In genomic region chr11:118400566-118400936, GRCm38 (mm10) we compare ENCODE assay signal across 8 mouse cellular contexts. TPM values are rescaled to one million over a fixed set of nuclear protein-coding genes. Genes with fewer than 3 reads are reported as not detected.
A peak's percentile ranks its signal among the peaks of the same experiment; 100 is the strongest.
DNase-seq lines count a peak whose midpoint lies in the region; ATAC-seq and TF ChIP-seq lines count a peak whose summit lies in the region.

No protein-coding gene starts in this region.

- peak overlapping the region; percentile 13; the same call in 1 of the 2 replicates for H3K4me2 ChIP-seq in kidney, embryonic 16.5 days (replicated peaks; ENCODE audit: low read depth, low read length)
- H3K4me2 ChIP-seq in heart, postnatal 0 days (ENCODE audit: low read depth, low read length), result peak overlapping the region; percentile 56
- peak overlapping the region; percentile 28 for H3K4me2 ChIP-seq in liver, embryonic 14.5 days (ENCODE audit: low read depth)
- H3K4me2 ChIP-seq in stomach, postnatal 0 days (replicated peaks; ENCODE audit: low read depth), result peak overlapping the region; percentile 57

- ATAC-seq in kidney, embryonic 16.5 days (ENCODE audit: low FRiP score, low TSS enrichment), result peak; percentile 28; the same call in 1 of the 2 replicates
- ATAC-seq in heart, postnatal 0 days (ENCODE audit: insufficient read depth, low read depth), result peak; percentile 47
- peak; percentile 10; the same call in 1 of the 2 replicates for ATAC-seq in liver, embryonic 14.5 days (ENCODE audit: insufficient read depth)
- ATAC-seq in stomach, postnatal 0 days (ENCODE audit: low FRiP score, low TSS enrichment), result peak; percentile 15; the same call in 1 of the 2 replicates
- ATAC-seq in erythroblast, adult 5-6 weeks (replicated peaks; ENCODE audit: low FRiP score, poor library complexity, severe bottlenecking), result no peak

- DNase-seq in kidney, adult 18-20 months, result no peak
- peak; percentile 39 for DNase-seq in cerebellum, adult 9-11 months
- DNase-seq in heart, postnatal 0 days (ENCODE audit: low spot score), result peak; percentile 71
- peak in 1 of 3 experiments; percentile 22 for DNase-seq in liver, embryonic 14.5 days (ENCODE audit: low read depth in 3 of 3, low spot score in 3 of 3)
- DNase-seq in stomach, postnatal 0 days (ENCODE audit: low spot score), result peak; percentile 46
- no peak for DNase-seq in adrenal gland, postnatal 10 days

- no peak overlapping the region for H3K4me3 ChIP-seq in kidney, embryonic 16.5 days (ENCODE audit: low read length)
- H3K4me3 ChIP-seq in heart, postnatal 0 days (ENCODE audit: low read depth, low read length), result peak overlapping the region; percentile 22
- no peak overlapping the region for H3K4me3 ChIP-seq in liver, embryonic 14.5 days (ENCODE audit: insufficient read depth in 1 of 2, low read depth in 2 of 2, low read length in 2 of 2)
- peak overlapping the region; percentile 19; the same call in 1 of the 2 replicates for H3K4me3 ChIP-seq in stomach, postnatal 0 days (ENCODE audit: low read depth, low read length)

- WGBS in kidney, embryonic 16.5 days, result 16% methylated on average over 6 of the region's 6 CpGs
- 16% methylated on average over 6 of the region's 6 CpGs for WGBS in heart, postnatal 0 days
- 5% methylated on average over 6 of the region's 6 CpGs for WGBS in liver, embryonic 14.5 days (ENCODE audit: insufficient replicate concordance)
- WGBS in stomach, postnatal 0 days, result 26% methylated on average over 6 of the region's 6 CpGs

- 0 out of 2 replicates have a peak, but pooled peaks cover 7% of the 10 kb centered on the region for H3K36me3 ChIP-seq in kidney, embryonic 16.5 days (ENCODE audit: insufficient read depth, low read length)
- H3K36me3 ChIP-seq in heart, postnatal 0 days (replicated peaks; ENCODE audit: control insufficient read depth, insufficient read depth, low read length), result peaks cover 19% of the 10 kb centered on the region
- H3K36me3 ChIP-seq in liver, embryonic 14.5 days (replicated peaks; ENCODE audit: control insufficient read depth, insufficient read depth, low read depth), result no peaks in the 10 kb centered on the region; the same call in 1 of the 2 replicates
- peaks cover 4% of the 10 kb centered on the region; the same call in 1 of the 2 replicates for H3K36me3 ChIP-seq in stomach, postnatal 0 days (ENCODE audit: control insufficient read depth, insufficient read depth, low read length)

- TF ChIP-seq EP300 in heart, postnatal 0 days (IDR thresholded peaks at IDR 0.05; ENCODE audit: low read depth), result no peak
- TF ChIP-seq EP300 in liver, embryonic 14.5 days (IDR thresholded peaks at IDR 0.05; ENCODE audit: low read depth), result no peak
- no peak for TF ChIP-seq EP300 in stomach, postnatal 0 days (optimal IDR thresholded peaks at IDR 0.05)

- no peak for TF ChIP-seq CTCF in heart, postnatal 0 days (IDR thresholded peaks at IDR 0.05; ENCODE audit: low read depth)
- no peak for TF ChIP-seq CTCF in liver, embryonic 14.5 days (IDR thresholded peaks at IDR 0.05; ENCODE audit: low read depth)
- TF ChIP-seq CTCF in stomach, postnatal 0 days (IDR thresholded peaks at IDR 0.05; ENCODE audit: low read depth), result no peak

- peak overlapping the region; percentile 56 for H3K9ac ChIP-seq in kidney, embryonic 16.5 days (replicated peaks; ENCODE audit: low read length)
- H3K9ac ChIP-seq in heart, postnatal 0 days (replicated peaks; ENCODE audit: low read depth, low read length), result no peak overlapping the region
- H3K9ac ChIP-seq in liver, embryonic 14.5 days (replicated peaks), result no peak overlapping the region; the same call in 1 of the 2 replicates
- H3K9ac ChIP-seq in stomach, postnatal 0 days (ENCODE audit: low read length), result peak overlapping the region; percentile 61

- peak overlapping the region; percentile 84 for H3K27ac ChIP-seq in kidney, embryonic 16.5 days (ENCODE audit: low read length)
- H3K27ac ChIP-seq in heart, postnatal 0 days (ENCODE audit: low read depth), result peak overlapping the region; percentile 88
- no peak overlapping the region for H3K27ac ChIP-seq in liver, embryonic 14.5 days
- peak overlapping the region; percentile 94 for H3K27ac ChIP-seq in stomach, postnatal 0 days (replicated peaks)

- H3K27me3 ChIP-seq in kidney, embryonic 16.5 days (ENCODE audit: insufficient read depth, low read length), result no peaks in the 10 kb centered on the region
- no peaks in the 10 kb centered on the region for H3K27me3 ChIP-seq in heart, postnatal 0 days (ENCODE audit: control insufficient read depth, insufficient read depth, low read length)
- H3K27me3 ChIP-seq in liver, embryonic 14.5 days (ENCODE audit: control insufficient read depth, insufficient read depth, low read length), result no peaks in the 10 kb centered on the region
- H3K27me3 ChIP-seq in stomach, postnatal 0 days (ENCODE audit: control insufficient read depth, insufficient read depth, low read length), result no peaks in the 10 kb centered on the region

- H3K4me1 ChIP-seq in kidney, embryonic 16.5 days (ENCODE audit: insufficient read depth, low read length), result peaks cover 42% of the 10 kb centered on the region
- H3K4me1 ChIP-seq in heart, postnatal 0 days (ENCODE audit: control insufficient read depth, insufficient read depth), result peaks cover 28% of the 10 kb centered on the region
- H3K4me1 ChIP-seq in liver, embryonic 14.5 days (replicated peaks; ENCODE audit: control insufficient read depth in 2 of 2, insufficient read depth in 2 of 2, low read length in 1 of 2), result peaks cover 9 to 25% of the 10 kb centered on the region in 2 experiments
- peaks cover 10% of the 10 kb centered on the region; the same call in 1 of the 2 replicates for H3K4me1 ChIP-seq in stomach, postnatal 0 days (replicated peaks; ENCODE audit: control insufficient read depth, insufficient read depth)

- no peaks in the 10 kb centered on the region for H3K9me3 ChIP-seq in kidney, embryonic 16.5 days (ENCODE audit: low read length)
- H3K9me3 ChIP-seq in heart, postnatal 0 days (replicated peaks; ENCODE audit: control insufficient read depth, low read length), result no peaks in the 10 kb centered on the region
- H3K9me3 ChIP-seq in liver, embryonic 14.5 days (ENCODE audit: control insufficient read depth, low read length), result no peaks in the 10 kb centered on the region
- H3K9me3 ChIP-seq in stomach, postnatal 0 days (ENCODE audit: control insufficient read depth, low read length), result no peaks in the 10 kb centered on the region

RNA-seq across cellular contexts. Expression of gene Lgals3bp, which starts 1.3 kb away (rescaled TPM):
- polyA plus RNA-seq in kidney, embryonic 16.5 days (2015; fragmentation: Nextera tagmentation; extraction: Ambion mirVana), result 14.9 and 18.1 TPM in 2 replicates
- 77.9 and 83.1 TPM in 2 replicates for total RNA-seq in heart, postnatal 0 days (2014; rRNA removed; ENCODE audit: low replicate concordance)
- 27.6 and 28.6 TPM in 2 replicates for polyA plus RNA-seq in heart, postnatal 0 days (2015; fragmentation: Nextera tagmentation; extraction: Ambion mirVana)
- 36.6 and 43.8 TPM in 2 replicates for polyA plus RNA-seq in liver, embryonic 14.5 days (2012; rRNA removed)
- 30.1 and 32.6 TPM in 2 replicates for polyA plus RNA-seq in liver, embryonic 14.5 days (2014; fragmentation: Nextera tagmentation; extraction: Ambion mirVana)
- polyA plus RNA-seq in stomach, postnatal 0 days (2015; fragmentation: Nextera tagmentation; extraction: Ambion mirVana), result 142 and 144 TPM in 2 replicates
- total RNA-seq in adrenal gland, postnatal 10 days (2021), result 10 to 100 TPM; 55.4 to 58.3 TPM
- 54.5 and 58.0 TPM in 2 replicates for total RNA-seq in erythroblast, adult 5-6 weeks (2015; ENCODE audit: low replicate concordance)
- total RNA-seq in erythroblast, adult 5-6 weeks (2017; ENCODE audit: low replicate concordance), result 7.7 and 18.0 TPM in 2 replicates

RNA-seq across cellular contexts. Expression of gene Cant1, which starts 18.3 kb away (rescaled TPM):
- polyA plus RNA-seq in kidney, embryonic 16.5 days (2015; fragmentation: Nextera tagmentation; extraction: Ambion mirVana), result 30.6 and 30.9 TPM in 2 replicates
- 28.3 and 35.5 TPM in 2 replicates for total RNA-seq in heart, postnatal 0 days (2014; rRNA removed; ENCODE audit: low replicate concordance)
- 10.4 and 12.6 TPM in 2 replicates for polyA plus RNA-seq in heart, postnatal 0 days (2015; fragmentation: Nextera tagmentation; extraction: Ambion mirVana)
- 7.8 and 8.3 TPM in 2 replicates for polyA plus RNA-seq in liver, embryonic 14.5 days (2012; rRNA removed)
- polyA plus RNA-seq in liver, embryonic 14.5 days (2014; fragmentation: Nextera tagmentation; extraction: Ambion mirVana), result 6.0 and 7.4 TPM in 2 replicates
- polyA plus RNA-seq in stomach, postnatal 0 days (2015; fragmentation: Nextera tagmentation; extraction: Ambion mirVana), result 32.3 and 33.9 TPM in 2 replicates
- 10 to 100 TPM; 29.7 to 29.8 TPM for total RNA-seq in adrenal gland, postnatal 10 days (2021)
- 3.8 and 10.0 TPM in 2 replicates for total RNA-seq in erythroblast, adult 5-6 weeks (2015; ENCODE audit: low replicate concordance)
- total RNA-seq in erythroblast, adult 5-6 weeks (2017; ENCODE audit: low replicate concordance), result 4.0 and 6.0 TPM in 2 replicates

RNA-seq across cellular contexts. Expression of gene C1qtnf1, which starts 27.5 kb away (rescaled TPM):
- polyA plus RNA-seq in kidney, embryonic 16.5 days (2015; fragmentation: Nextera tagmentation; extraction: Ambion mirVana), result 8.2 and 8.3 TPM in 2 replicates
- 5.8 and 12.6 TPM in 2 replicates for total RNA-seq in heart, postnatal 0 days (2014; rRNA removed; ENCODE audit: low replicate concordance)
- 7.8 and 8.3 TPM in 2 replicates for polyA plus RNA-seq in heart, postnatal 0 days (2015; fragmentation: Nextera tagmentation; extraction: Ambion mirVana)
- 0.93 and 1.1 TPM in 2 replicates for polyA plus RNA-seq in liver, embryonic 14.5 days (2012; rRNA removed)
- 0.90 and 1.4 TPM in 2 replicates for polyA plus RNA-seq in liver, embryonic 14.5 days (2014; fragmentation: Nextera tagmentation; extraction: Ambion mirVana)
- 9.0 and 11.0 TPM in 2 replicates for polyA plus RNA-seq in stomach, postnatal 0 days (2015; fragmentation: Nextera tagmentation; extraction: Ambion mirVana)
- total RNA-seq in adrenal gland, postnatal 10 days (2021), result 10 to 100 TPM; 27.7 to 28.7 TPM
- total RNA-seq in erythroblast, adult 5-6 weeks (2015; ENCODE audit: low replicate concordance), result not detected in 2 replicates
- not detected in 2 replicates for total RNA-seq in erythroblast, adult 5-6 weeks (2017; ENCODE audit: low replicate concordance)

RNA-seq across cellular contexts. Expression of gene Timp2, which starts 45.0 kb away (rescaled TPM):
- polyA plus RNA-seq in kidney, embryonic 16.5 days (2015; fragmentation: Nextera tagmentation; extraction: Ambion mirVana), result 84.6 TPM in 2 replicates
- 77.5 and 78.5 TPM in 2 replicates for total RNA-seq in heart, postnatal 0 days (2014; rRNA removed; ENCODE audit: low replicate concordance)
- 61.9 and 65.5 TPM in 2 replicates for polyA plus RNA-seq in heart, postnatal 0 days (2015; fragmentation: Nextera tagmentation; extraction: Ambion mirVana)
- 1.9 and 3.2 TPM in 2 replicates for polyA plus RNA-seq in liver, embryonic 14.5 days (2012; rRNA removed)
- 4.6 and 5.7 TPM in 2 replicates for polyA plus RNA-seq in liver, embryonic 14.5 days (2014; fragmentation: Nextera tagmentation; extraction: Ambion mirVana)
- polyA plus RNA-seq in stomach, postnatal 0 days (2015; fragmentation: Nextera tagmentation; extraction: Ambion mirVana), result 72.7 and 77.2 TPM in 2 replicates
- 100 to 1,000 TPM; 101 to 111 TPM for total RNA-seq in adrenal gland, postnatal 10 days (2021)
- total RNA-seq in erythroblast, adult 5-6 weeks (2015; ENCODE audit: low replicate concordance), result 4.8 and 12.9 TPM in 2 replicates
- total RNA-seq in erythroblast, adult 5-6 weeks (2017; ENCODE audit: low replicate concordance), result 8.3 and 11.3 TPM in 2 replicates

RNA-seq across cellular contexts. Expression of gene Cep295nl, which starts 58.3 kb away (rescaled TPM):
- polyA plus RNA-seq in kidney, embryonic 16.5 days (2015; fragmentation: Nextera tagmentation; extraction: Ambion mirVana), result 0.37 and 0.39 TPM in 2 replicates
- not detected in 2 replicates for total RNA-seq in heart, postnatal 0 days (2014; rRNA removed; ENCODE audit: low replicate concordance)
- 0.19 and 0.31 TPM in 2 replicates for polyA plus RNA-seq in heart, postnatal 0 days (2015; fragmentation: Nextera tagmentation; extraction: Ambion mirVana)
- 0.04 TPM in 2 replicates for polyA plus RNA-seq in liver, embryonic 14.5 days (2012; rRNA removed)
- not detected in 2 replicates for polyA plus RNA-seq in liver, embryonic 14.5 days (2014; fragmentation: Nextera tagmentation; extraction: Ambion mirVana)
- 0.51 and 0.53 TPM in 2 replicates for polyA plus RNA-seq in stomach, postnatal 0 days (2015; fragmentation: Nextera tagmentation; extraction: Ambion mirVana)
- 1 to 10 TPM in 1 of 2 experiments, under 1 TPM in 1; 0.60 to 1.2 TPM for total RNA-seq in adrenal gland, postnatal 10 days (2021)
- 1.0 TPM in 1 of 2 replicates, not detected in the other for total RNA-seq in erythroblast, adult 5-6 weeks (2015; ENCODE audit: low replicate concordance)
- not detected in 2 replicates for total RNA-seq in erythroblast, adult 5-6 weeks (2017; ENCODE audit: low replicate concordance)

Comparison
In these comparisons a context has a peak if more than half of its experiments do, and no peak if none do; other contexts are left out.
1. H3K4me3 ChIP-seq: peak in heart, postnatal 0 days (single experiment) and stomach, postnatal 0 days (single experiment); none in kidney, embryonic 16.5 days (single experiment) and liver, embryonic 14.5 days (0 of 2).
2. H3K9ac ChIP-seq: peak in kidney, embryonic 16.5 days (single experiment) and stomach, postnatal 0 days (single experiment); none in heart, postnatal 0 days (single experiment) and liver, embryonic 14.5 days (single experiment).
3. DNase-seq: peak in cerebellum, adult 9-11 months (single experiment), heart, postnatal 0 days (single experiment) and stomach, postnatal 0 days (single experiment); none in kidney, adult 18-20 months (single experiment) and adrenal gland, postnatal 10 days (single experiment).
4. Peak in every context shown above with its lines, with median percentiles within 50 percentile points of each other: H3K4me2 ChIP-seq.